Mouse (Mus musculus): Measurements from ENCODE around the gene Ccdc24.

DNA sequence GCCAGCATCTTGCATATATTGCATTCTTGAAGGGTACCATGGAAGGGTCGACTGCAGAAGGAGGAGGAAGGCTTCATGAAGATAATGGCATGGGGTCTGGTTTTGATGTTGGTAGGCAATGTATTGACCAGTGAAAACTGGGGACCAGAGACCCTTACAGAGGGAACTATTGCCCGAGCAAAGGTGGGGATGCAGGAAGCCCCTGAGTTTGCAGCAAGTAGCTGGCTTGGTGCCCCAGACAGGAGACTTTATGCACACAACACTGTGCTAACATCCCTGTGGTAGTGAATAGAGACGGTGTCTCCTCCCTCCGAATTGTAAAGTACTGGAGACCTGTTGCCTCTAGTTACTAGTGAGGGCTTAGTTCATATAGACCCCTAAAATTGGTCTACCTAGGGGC is 35.1 kb downstream of the Ccdc24 start:
- TF ChIP-seq CTCF (IDR thresholded peaks at IDR 0.05; ENCODE audit: extremely low read depth, insufficient read depth, insufficient read length, insufficient replicate concordance): no peak
- no peak for TF ChIP-seq POLR2A (IDR thresholded peaks at IDR 0.05; ENCODE audit: low read depth, low read length)

Measured in spleen, adult 2 months (tissue).